Mouse (Mus musculus) frontal cortex, adult (tissue): ENCODE measurements around the gene Bcas3.

Experiments used
- ATAC-seq: cut with Nextera tagmentation; 2 replicates; pipeline ENCODE4 v1.9.2; 2017; ENCODE audit warnings: mild to moderate bottlenecking, moderate library complexity, mixed read lengths; ENCODE audit not compliant: low TSS enrichment

The Bcas3 gene

GRCm38 (mm10) chr11:85352539-85353380 lies at the start of gene Bcas3:
Gene Bcas3 (plus strand): TSS chr11:85353167.
- peak; percentile 99 for ATAC-seq

GRCm38 (mm10) chr11:85306577-85307260 lies 46.2 kb upstream of the Bcas3 start:
- no peak for ATAC-seq

GRCm38 (mm10) chr11:85308799-85309198 lies 44.2 kb upstream of the Bcas3 start:
- no peak for ATAC-seq

GRCm38 (mm10) chr11:85310407-85310712 lies 42.6 kb upstream of the Bcas3 start:
- no peak; the same call in 1 of the 2 replicates for ATAC-seq

- ATAC-seq, result peak; percentile 88
Measured at GRCm38 (mm10) chr11:85310713-85311574, 42.0 kb upstream of the Bcas3 start, which contains the start of gene Ppm1d. Gene Ppm1d (plus strand): TSS chr11:85311244.

- ATAC-seq, result peak; percentile 54
Measured at GRCm38 (mm10) chr11:85311645-85312490, 41.1 kb upstream of the Bcas3 start.

GRCm38 (mm10) chr11:85312818-85313217 lies 40.1 kb upstream of the Bcas3 start:
- no peak for ATAC-seq

GRCm38 (mm10) chr11:85313361-85313760 lies 39.6 kb upstream of the Bcas3 start:
- no peak for ATAC-seq

- ATAC-seq, result no peak
Measured at GRCm38 (mm10) chr11:85323567-85324330, 29.2 kb upstream of the Bcas3 start.

- no peak for ATAC-seq
Measured at GRCm38 (mm10) chr11:85328717-85329116, 24.2 kb upstream of the Bcas3 start.

GRCm38 (mm10) chr11:85329167-85329894 lies 23.6 kb upstream of the Bcas3 start:
- no peak for ATAC-seq

- ATAC-seq, result no peak
Measured at GRCm38 (mm10) chr11:85334778-85335177, 18.2 kb upstream of the Bcas3 start.

GRCm38 (mm10) chr11:85339173-85339831 lies 13.7 kb upstream of the Bcas3 start:
- ATAC-seq, result no peak

- no peak for ATAC-seq
Measured at GRCm38 (mm10) chr11:85340070-85340616, 12.8 kb upstream of the Bcas3 start.

GRCm38 (mm10) chr11:85353819-85354218 lies 852 bp downstream of the Bcas3 start:
- no peak for ATAC-seq

- ATAC-seq, result no peak
Measured at GRCm38 (mm10) chr11:85359641-85360040, 6.7 kb downstream of the Bcas3 start.

GRCm38 (mm10) chr11:85361621-85362020 lies 8.7 kb downstream of the Bcas3 start:
- no peak for ATAC-seq

GRCm38 (mm10) chr11:85366168-85366567 lies 13.2 kb downstream of the Bcas3 start:
- no peak for ATAC-seq

GRCm38 (mm10) chr11:85367823-85368222 lies 14.9 kb downstream of the Bcas3 start:
- ATAC-seq, result no peak
